Mouse (Mus musculus): ENCODE measurements around the gene Slc35d2. TPM values are rescaled to one million over a fixed set of nuclear protein-coding genes. Genes with fewer than 3 reads are reported as not detected.

The Slc35d2 gene
- polyA plus RNA-seq, 1 experiment = 11.7 TPM

DNA sequence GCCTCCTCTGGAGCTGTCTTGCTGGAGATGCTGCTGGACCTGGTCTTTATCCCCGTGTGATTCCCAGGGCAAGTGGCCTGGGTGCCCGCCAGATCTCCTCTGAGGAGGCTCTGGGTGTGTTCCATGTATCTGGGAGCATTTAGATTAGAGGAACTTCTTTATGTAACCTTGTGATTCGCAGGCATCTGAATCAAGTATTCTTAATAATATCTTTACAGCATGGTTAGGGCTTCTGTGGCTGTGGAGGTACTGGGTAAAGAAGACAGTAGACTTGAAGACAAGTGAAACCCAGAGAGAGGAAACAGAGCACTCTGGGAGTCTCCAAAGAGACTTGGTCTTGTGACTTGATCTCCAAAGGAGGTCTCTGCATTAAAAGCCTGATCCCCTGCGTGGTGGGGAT lies 40.0 kb downstream of the Slc35d2 start, which contains the start of gene Hsd17b3:
Hsd17b3 (minus strand) TSS at position 101 of the 400 bp plus-strand sequence.
- WGBS = 76% methylated on average over 4 of the region's 4 CpGs

DNA sequence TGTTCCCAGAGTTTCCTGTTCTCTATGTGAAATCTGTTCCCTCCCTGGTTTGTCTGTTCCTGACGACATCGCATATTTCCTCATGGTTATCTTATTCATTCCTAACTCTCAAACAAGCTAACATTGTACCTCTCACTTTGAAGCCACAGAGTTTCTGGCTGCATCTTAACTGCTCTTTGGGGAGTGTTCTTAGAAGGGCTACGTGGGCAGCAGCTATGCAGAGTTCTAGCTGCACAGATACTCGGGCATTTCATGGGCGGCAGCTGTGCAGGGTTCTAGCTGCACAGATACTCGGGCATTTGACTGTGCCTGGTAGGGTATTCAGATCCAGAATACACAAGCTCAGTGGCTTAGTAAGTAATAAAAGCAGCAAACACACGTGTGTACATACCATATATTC lies 41.1 kb downstream of the Slc35d2 start:
- Histone ChIP-seq H3K27ac (ENCODE audit: control insufficient read depth, insufficient read depth, low read depth, low read length, poor library complexity) (no peak overlapping the region), H3K4me3 (replicated peaks; ENCODE audit: control insufficient read depth, low read depth, low read length) (no peak overlapping the region), H3K4me1 (ENCODE audit: control insufficient read depth, insufficient read depth, low read length) (no peaks in the 10 kb centered on the region)
- TF ChIP-seq CTCF (IDR thresholded peaks at IDR 0.05; ENCODE audit: control insufficient read depth, insufficient read depth, low read length) (no peak), POLR2A (IDR thresholded peaks at IDR 0.05; ENCODE audit: borderline replicate concordance, control insufficient read depth, low read depth, low read length) (no peak)
- 71% methylated on average over 7 of the region's 7 CpGs for WGBS

More for the DNA sequence above, 40.0 kb downstream of the Slc35d2 start, which contains the start of gene Hsd17b3:
- H3K4me1 ChIP-seq (ENCODE audit: control insufficient read depth, insufficient read depth, low read length) = no peaks in the 10 kb centered on the region
- TF ChIP-seq CTCF (IDR thresholded peaks at IDR 0.05; ENCODE audit: control insufficient read depth, insufficient read depth, low read length) (no peak), POLR2A (IDR thresholded peaks at IDR 0.05; ENCODE audit: borderline replicate concordance, control insufficient read depth, low read depth, low read length) (no peak)
- H3K4me3 ChIP-seq (replicated peaks; ENCODE audit: control insufficient read depth, low read depth, low read length) = no peak within 1 kb of the TSS
- H3K27ac ChIP-seq (ENCODE audit: control insufficient read depth, insufficient read depth, low read depth, low read length, poor library complexity) = no peak within 1 kb of the TSS

- no peak overlapping the region for H3K27ac ChIP-seq (ENCODE audit: control insufficient read depth, insufficient read depth, low read depth, low read length, poor library complexity)
- WGBS = 83% methylated on average over 5 of the region's 5 CpGs
- TF ChIP-seq CTCF (IDR thresholded peaks at IDR 0.05; ENCODE audit: control insufficient read depth, insufficient read depth, low read length) (no peak), POLR2A (IDR thresholded peaks at IDR 0.05; ENCODE audit: borderline replicate concordance, control insufficient read depth, low read depth, low read length) (no peak)
- no peak overlapping the region for H3K4me3 ChIP-seq (replicated peaks; ENCODE audit: control insufficient read depth, low read depth, low read length)
- no peaks in the 10 kb centered on the region for H3K4me1 ChIP-seq (ENCODE audit: control insufficient read depth, insufficient read depth, low read length)
Measured at GRCm38 (mm10) chr13:64086036-64086435, 43.1 kb downstream of the Slc35d2 start.

DNA sequence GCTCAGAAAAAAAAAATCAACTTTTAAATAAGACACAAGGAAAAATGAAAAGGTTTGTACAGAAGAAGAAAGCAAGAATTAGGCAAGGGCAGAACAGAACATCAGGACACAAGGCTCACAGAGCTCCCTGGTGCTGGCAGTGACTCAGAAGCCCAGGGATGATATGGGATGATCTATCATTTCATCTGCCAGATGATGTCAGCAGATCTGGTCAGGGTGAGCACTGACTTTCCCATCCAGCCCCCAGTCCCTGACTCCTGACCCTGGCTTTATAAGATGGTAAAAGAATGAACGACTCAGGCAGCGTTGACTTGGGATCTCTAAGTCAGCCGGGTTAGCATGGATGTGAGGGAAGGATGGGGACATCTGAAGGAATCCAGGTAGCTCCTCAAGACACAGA lies 45.8 kb downstream of the Slc35d2 start:
- TF ChIP-seq CTCF (IDR thresholded peaks at IDR 0.05; ENCODE audit: control insufficient read depth, insufficient read depth, low read length) (no peak), POLR2A (IDR thresholded peaks at IDR 0.05; ENCODE audit: borderline replicate concordance, control insufficient read depth, low read depth, low read length) (no peak)
- Histone ChIP-seq H3K4me3 (replicated peaks; ENCODE audit: control insufficient read depth, low read depth, low read length) (no peak overlapping the region), H3K4me1 (ENCODE audit: control insufficient read depth, insufficient read depth, low read length) (no peaks in the 10 kb centered on the region), H3K27ac (ENCODE audit: control insufficient read depth, insufficient read depth, low read depth, low read length, poor library complexity) (no peak overlapping the region)
- 79% methylated on average over 3 of the region's 3 CpGs for WGBS

GRCm38 (mm10) chr13:64081012-64081919 lies 47.9 kb downstream of the Slc35d2 start:
- Histone ChIP-seq H3K27ac (ENCODE audit: control insufficient read depth, insufficient read depth, low read depth, low read length, poor library complexity) (no peak overlapping the region), H3K4me3 (replicated peaks; ENCODE audit: control insufficient read depth, low read depth, low read length) (no peak overlapping the region), H3K4me1 (ENCODE audit: control insufficient read depth, insufficient read depth, low read length) (no peaks in the 10 kb centered on the region)
- WGBS = 74% methylated on average over 16 of the region's 16 CpGs
- no peak for TF ChIP-seq POLR2A (IDR thresholded peaks at IDR 0.05; ENCODE audit: borderline replicate concordance, control insufficient read depth, low read depth, low read length)

DNA sequence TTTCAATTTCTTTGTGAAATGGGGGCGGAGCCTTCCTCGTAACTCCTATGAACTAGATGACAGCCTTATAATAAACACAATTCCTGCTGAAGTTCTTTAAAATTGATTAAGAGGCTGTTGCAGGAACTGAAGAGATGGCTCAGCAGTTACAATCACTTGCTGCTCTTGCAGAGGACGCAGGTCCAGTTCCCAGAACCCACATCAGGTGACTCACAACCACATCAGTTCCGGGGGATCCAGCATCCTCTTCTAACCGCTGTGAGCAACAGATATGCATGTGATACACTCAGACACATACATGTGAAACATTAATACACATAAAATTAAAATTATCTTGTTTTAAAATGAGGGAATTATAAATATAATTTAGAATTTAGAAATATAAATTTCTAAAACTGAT lies 51.6 kb downstream of the Slc35d2 start:
- 49% methylated on average over 5 of the region's 5 CpGs for WGBS

GRCm38 (mm10) chr13:64076074-64076473 lies 53.1 kb downstream of the Slc35d2 start:
- no peak overlapping the region for H3K4me3 ChIP-seq (replicated peaks; ENCODE audit: control insufficient read depth, low read depth, low read length)
- H3K4me1 ChIP-seq (ENCODE audit: control insufficient read depth, insufficient read depth, low read length) = no peaks in the 10 kb centered on the region; the same call in 1 of the 2 replicates
- H3K27ac ChIP-seq (ENCODE audit: control insufficient read depth, insufficient read depth, low read depth, low read length, poor library complexity) = no peak overlapping the region
- TF ChIP-seq POLR2A (IDR thresholded peaks at IDR 0.05; ENCODE audit: borderline replicate concordance, control insufficient read depth, low read depth, low read length) (no peak), CTCF (IDR thresholded peaks at IDR 0.05; ENCODE audit: control insufficient read depth, insufficient read depth, low read length) (no peak)
- WGBS = 51% methylated on average over 4 of the region's 4 CpGs

More for the DNA sequence above, 51.6 kb downstream of the Slc35d2 start:
- TF ChIP-seq POLR2A (IDR thresholded peaks at IDR 0.05; ENCODE audit: borderline replicate concordance, control insufficient read depth, low read depth, low read length) (no peak), CTCF (IDR thresholded peaks at IDR 0.05; ENCODE audit: control insufficient read depth, insufficient read depth, low read length) (no peak)
- Histone ChIP-seq H3K27ac (ENCODE audit: control insufficient read depth, insufficient read depth, low read depth, low read length, poor library complexity) (no peak overlapping the region), H3K4me1 (ENCODE audit: control insufficient read depth, insufficient read depth, low read length) (no peaks in the 10 kb centered on the region; the same call in 1 of the 2 replicates), H3K4me3 (replicated peaks; ENCODE audit: control insufficient read depth, low read depth, low read length) (no peak overlapping the region)

- TF ChIP-seq CTCF (IDR thresholded peaks at IDR 0.05; ENCODE audit: control insufficient read depth, insufficient read depth, low read length) (no peak), POLR2A (IDR thresholded peaks at IDR 0.05; ENCODE audit: borderline replicate concordance, control insufficient read depth, low read depth, low read length) (no peak)
- WGBS = 6% methylated on average over 3 of the region's 3 CpGs
- Histone ChIP-seq H3K27ac (ENCODE audit: control insufficient read depth, insufficient read depth, low read depth, low read length, poor library complexity) (no peak overlapping the region), H3K4me3 (replicated peaks; ENCODE audit: control insufficient read depth, low read depth, low read length) (no peak overlapping the region), H3K4me1 (ENCODE audit: control insufficient read depth, insufficient read depth, low read length) (no peaks in the 10 kb centered on the region; the same call in 1 of the 2 replicates)
Measured at GRCm38 (mm10) chr13:64066653-64067052, 62.5 kb downstream of the Slc35d2 start.
